Mouse (Mus musculus): ENCODE results near the gene Rcvrn. TPM values are rescaled to one million over a fixed set of nuclear protein-coding genes. Genes with fewer than 3 reads are reported as not detected.

Rcvrn gene
- polyA plus RNA-seq, 1 experiment from 2014 or later, result not detected

DNA sequence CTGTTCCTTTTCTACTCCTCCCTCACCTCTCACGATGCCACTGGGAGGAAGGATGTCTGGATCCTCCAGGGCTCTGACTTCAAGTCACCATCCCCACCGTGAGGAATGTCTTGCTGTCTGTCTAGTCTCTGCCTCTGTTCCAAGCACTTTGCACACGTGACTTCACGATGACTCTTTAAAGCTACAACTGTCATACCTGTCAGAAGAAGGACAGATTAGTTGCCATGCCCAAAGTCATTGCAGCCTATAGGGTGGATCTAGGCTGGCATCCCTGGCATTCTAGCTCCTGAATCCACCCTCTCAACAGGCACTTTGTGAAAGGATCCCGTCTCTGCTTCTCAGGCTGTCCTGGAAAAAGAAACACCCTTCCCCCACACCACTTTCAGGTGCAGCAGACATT, 15.8 kb upstream of the Rcvrn start:
- Histone ChIP-seq H3K27me3 (ENCODE audit: control insufficient read depth, insufficient read depth, low read length) (no peaks in the 10 kb centered on the region), H3K9me3 (replicated peaks; ENCODE audit: control insufficient read depth, low read length) (no peaks in the 10 kb centered on the region), H3K27ac (ENCODE audit: low read depth, low read length) (no peak overlapping the region), H3K4me2 (no peak overlapping the region), H3K4me1 (ENCODE audit: control insufficient read depth, insufficient read depth, low read length) (no peaks in the 10 kb centered on the region), H3K36me3 (ENCODE audit: control insufficient read depth, insufficient read depth, low read length) (no peaks in the 10 kb centered on the region), H3K4me3 (ENCODE audit: low read depth, low read length) (no peak overlapping the region), H3K9ac (ENCODE audit: low read depth, low read length) (no peak overlapping the region)
- no peak for ATAC-seq (replicated peaks; ENCODE audit: insufficient number of reproducible peaks, low FRiP score, low TSS enrichment)
- 59% methylated on average over 5 of the region's 5 CpGs for WGBS (ENCODE audit: insufficient replicate concordance)

DNA sequence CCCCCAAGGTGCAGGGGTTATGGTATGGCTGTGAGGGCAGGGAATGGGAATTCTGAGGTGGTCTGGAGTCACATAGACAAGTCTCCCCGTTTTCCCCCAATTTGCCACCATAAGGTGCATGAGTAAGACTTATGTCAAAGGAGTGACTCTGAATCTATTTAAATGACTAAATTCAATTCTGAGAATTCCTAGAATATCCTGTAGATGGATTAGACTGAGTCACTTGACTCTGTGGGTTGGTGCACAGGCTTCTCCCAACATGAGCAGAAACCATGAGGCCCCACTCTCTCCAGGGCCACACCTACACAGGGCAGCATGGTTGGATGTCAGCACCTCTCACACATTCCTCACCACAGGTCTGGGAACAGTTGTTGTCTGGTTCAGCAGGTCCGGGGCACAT, 15.2 kb upstream of the Rcvrn start:
- no peak for ATAC-seq (replicated peaks; ENCODE audit: insufficient number of reproducible peaks, low FRiP score, low TSS enrichment)
- WGBS (ENCODE audit: insufficient replicate concordance), result 83% methylated on average over 2 of the region's 2 CpGs
- Histone ChIP-seq H3K4me2 (no peak overlapping the region), H3K4me1 (ENCODE audit: control insufficient read depth, insufficient read depth, low read length) (no peaks in the 10 kb centered on the region), H3K9ac (ENCODE audit: low read depth, low read length) (no peak overlapping the region), H3K9me3 (replicated peaks; ENCODE audit: control insufficient read depth, low read length) (no peaks in the 10 kb centered on the region), H3K27me3 (ENCODE audit: control insufficient read depth, insufficient read depth, low read length) (no peaks in the 10 kb centered on the region), H3K27ac (ENCODE audit: low read depth, low read length) (no peak overlapping the region), H3K36me3 (ENCODE audit: control insufficient read depth, insufficient read depth, low read length) (no peaks in the 10 kb centered on the region), H3K4me3 (ENCODE audit: low read depth, low read length) (no peak overlapping the region)

DNA sequence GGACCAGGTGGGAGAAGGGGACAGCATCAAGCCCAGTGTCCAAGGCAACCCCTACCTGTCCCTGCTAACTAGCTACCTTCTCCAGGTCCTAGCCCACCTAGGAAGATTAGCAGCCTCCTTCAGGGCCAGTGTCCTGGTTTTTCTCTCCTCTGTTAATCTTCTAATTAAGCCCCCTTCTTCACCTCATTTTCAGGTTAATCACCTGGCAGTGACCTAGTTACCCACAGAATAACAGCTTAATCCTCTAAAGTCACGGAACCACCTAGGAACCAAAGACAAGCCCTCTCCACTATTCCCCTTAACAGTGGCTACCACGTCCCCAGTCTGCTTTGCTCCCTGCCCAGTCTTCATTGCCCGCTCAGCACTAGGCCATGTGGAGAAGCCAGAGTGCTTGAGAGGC, 13.3 kb upstream of the Rcvrn start:
- Histone ChIP-seq H3K36me3 (ENCODE audit: control insufficient read depth, insufficient read depth, low read length) (no peaks in the 10 kb centered on the region), H3K4me3 (ENCODE audit: low read depth, low read length) (no peak overlapping the region), H3K4me2 (no peak overlapping the region), H3K4me1 (ENCODE audit: control insufficient read depth, insufficient read depth, low read length) (no peaks in the 10 kb centered on the region), H3K9ac (ENCODE audit: low read depth, low read length) (no peak overlapping the region), H3K27ac (ENCODE audit: low read depth, low read length) (no peak overlapping the region), H3K9me3 (replicated peaks; ENCODE audit: control insufficient read depth, low read length) (no peaks in the 10 kb centered on the region), H3K27me3 (ENCODE audit: control insufficient read depth, insufficient read depth, low read length) (no peaks in the 10 kb centered on the region)
- ATAC-seq (replicated peaks; ENCODE audit: insufficient number of reproducible peaks, low FRiP score, low TSS enrichment), result no peak
- WGBS (ENCODE audit: insufficient replicate concordance), result 70% methylated on average over 3 of the region's 3 CpGs

DNA sequence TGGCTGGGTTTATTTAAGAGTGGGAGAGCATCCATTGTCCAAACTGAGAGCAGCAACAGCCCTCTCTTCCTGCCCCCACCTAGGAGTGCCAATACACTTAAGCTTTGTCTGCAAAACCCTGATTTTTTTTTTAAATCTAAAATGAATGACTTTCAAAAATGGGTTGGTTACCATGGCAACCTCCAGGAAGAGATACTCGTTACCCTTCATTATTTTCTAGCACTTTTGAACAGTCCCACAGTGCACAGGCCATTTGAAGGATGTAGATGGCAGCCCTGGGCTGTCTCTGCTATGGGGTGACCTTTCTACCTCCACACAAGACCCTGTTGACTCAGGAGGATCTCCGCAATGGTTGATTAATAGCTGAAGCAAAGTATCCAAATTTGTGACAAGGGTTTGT, 9.0 kb upstream of the Rcvrn start:
- H3K9me3 ChIP-seq (replicated peaks; ENCODE audit: control insufficient read depth, low read length), result no peaks in the 10 kb centered on the region
- no peaks in the 10 kb centered on the region for H3K27me3 ChIP-seq (ENCODE audit: control insufficient read depth, insufficient read depth, low read length)
- WGBS (ENCODE audit: insufficient replicate concordance), result 84% methylated on average over 2 of the region's 2 CpGs
- no peak overlapping the region for H3K4me2 ChIP-seq
- no peak overlapping the region for H3K4me3 ChIP-seq (ENCODE audit: low read depth, low read length)
- no peak for ATAC-seq (replicated peaks; ENCODE audit: insufficient number of reproducible peaks, low FRiP score, low TSS enrichment)
- no peak overlapping the region for H3K27ac ChIP-seq (ENCODE audit: low read depth, low read length)
- H3K9ac ChIP-seq (ENCODE audit: low read depth, low read length), result no peak overlapping the region
- H3K36me3 ChIP-seq (ENCODE audit: control insufficient read depth, insufficient read depth, low read length), result no peaks in the 10 kb centered on the region
- no peaks in the 10 kb centered on the region for H3K4me1 ChIP-seq (ENCODE audit: control insufficient read depth, insufficient read depth, low read length)

DNA sequence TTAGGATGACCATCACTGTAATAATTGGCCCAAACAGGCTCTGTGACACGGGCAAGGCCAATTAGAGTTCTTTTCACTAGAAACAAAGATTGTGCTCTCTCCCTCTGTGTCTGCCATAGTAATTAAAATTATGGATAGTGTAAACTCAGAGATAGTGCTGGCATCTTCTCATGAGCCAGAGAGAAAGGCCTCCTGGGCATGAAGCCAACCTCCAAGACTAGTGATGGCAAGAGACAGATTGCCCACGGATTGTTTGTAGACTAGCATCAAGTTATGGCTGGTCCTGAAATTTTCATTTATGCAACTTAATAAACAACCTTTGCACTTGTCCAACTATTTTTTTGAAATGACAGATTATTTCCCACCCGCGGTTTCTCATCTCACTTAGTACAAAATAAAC, 17.9 kb downstream of the Rcvrn start:
- H3K4me2 ChIP-seq, result no peak overlapping the region
- ATAC-seq (replicated peaks; ENCODE audit: insufficient number of reproducible peaks, low FRiP score, low TSS enrichment), result no peak
- H3K9ac ChIP-seq (ENCODE audit: low read depth, low read length), result no peak overlapping the region
- H3K4me3 ChIP-seq (ENCODE audit: low read depth, low read length), result no peak overlapping the region
- H3K9me3 ChIP-seq (replicated peaks; ENCODE audit: control insufficient read depth, low read length), result no peaks in the 10 kb centered on the region
- no peaks in the 10 kb centered on the region for H3K36me3 ChIP-seq (ENCODE audit: control insufficient read depth, insufficient read depth, low read length)
- no peaks in the 10 kb centered on the region for H3K27me3 ChIP-seq (ENCODE audit: control insufficient read depth, insufficient read depth, low read length)
- WGBS (ENCODE audit: insufficient replicate concordance), result 81% methylated on average over 4 of the region's 4 CpGs
- H3K27ac ChIP-seq (ENCODE audit: low read depth, low read length), result no peak overlapping the region
- no peaks in the 10 kb centered on the region for H3K4me1 ChIP-seq (ENCODE audit: control insufficient read depth, insufficient read depth, low read length)

DNA sequence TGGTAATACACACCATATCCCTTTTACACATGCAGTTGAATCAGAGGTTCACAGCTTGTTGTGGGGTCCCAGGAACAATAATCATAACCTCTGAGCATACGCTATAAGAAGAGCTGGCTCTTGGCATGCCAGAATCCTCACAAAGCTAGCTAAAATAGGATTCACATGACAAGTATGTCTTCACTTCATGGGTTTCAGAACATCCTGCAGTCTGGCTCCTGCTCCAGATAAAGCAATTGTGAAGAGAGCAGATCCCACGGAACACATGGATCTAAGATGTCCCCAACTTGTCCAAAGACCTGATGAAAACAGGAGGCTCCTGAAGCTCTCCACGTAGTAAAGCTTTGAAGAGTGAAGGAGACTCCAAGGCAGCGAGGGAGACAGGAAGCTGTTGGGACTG, 20.3 kb downstream of the Rcvrn start:
- WGBS (ENCODE audit: insufficient replicate concordance), result 76% methylated on average over 4 of the region's 4 CpGs
- no peaks in the 10 kb centered on the region for H3K9me3 ChIP-seq (replicated peaks; ENCODE audit: control insufficient read depth, low read length)
- H3K4me3 ChIP-seq (ENCODE audit: low read depth, low read length), result no peak overlapping the region
- H3K4me2 ChIP-seq, result no peak overlapping the region
- H3K9ac ChIP-seq (ENCODE audit: low read depth, low read length), result no peak overlapping the region
- no peak overlapping the region for H3K27ac ChIP-seq (ENCODE audit: low read depth, low read length)
- H3K27me3 ChIP-seq (ENCODE audit: control insufficient read depth, insufficient read depth, low read length), result no peaks in the 10 kb centered on the region
- H3K4me1 ChIP-seq (ENCODE audit: control insufficient read depth, insufficient read depth, low read length), result no peaks in the 10 kb centered on the region
- ATAC-seq (replicated peaks; ENCODE audit: insufficient number of reproducible peaks, low FRiP score, low TSS enrichment), result no peak
- no peaks in the 10 kb centered on the region for H3K36me3 ChIP-seq (ENCODE audit: control insufficient read depth, insufficient read depth, low read length)

DNA sequence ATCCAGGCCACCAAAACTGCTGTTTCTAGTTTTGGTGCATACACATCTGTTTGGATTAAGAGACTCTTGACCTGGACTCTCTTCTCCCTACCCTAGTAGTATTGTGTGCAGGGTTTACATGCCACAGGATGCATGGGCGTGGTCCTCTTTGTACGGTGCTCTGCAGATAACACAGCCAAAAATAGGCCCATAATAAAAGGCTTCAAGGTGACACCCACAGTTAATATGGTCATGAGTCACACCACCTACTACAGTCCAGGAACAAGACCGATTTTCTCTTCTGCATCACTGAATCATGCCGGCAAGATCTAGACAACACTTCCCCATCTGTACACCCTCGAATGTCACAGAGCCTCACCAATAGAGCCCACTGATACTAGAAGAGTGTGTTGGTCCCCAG, 26.4 kb downstream of the Rcvrn start:
- no peak overlapping the region for H3K4me2 ChIP-seq
- no peaks in the 10 kb centered on the region for H3K27me3 ChIP-seq (ENCODE audit: control insufficient read depth, insufficient read depth, low read length)
- ATAC-seq (replicated peaks; ENCODE audit: insufficient number of reproducible peaks, low FRiP score, low TSS enrichment), result no peak
- H3K36me3 ChIP-seq (ENCODE audit: control insufficient read depth, insufficient read depth, low read length), result no peaks in the 10 kb centered on the region
- H3K27ac ChIP-seq (ENCODE audit: low read depth, low read length), result no peak overlapping the region
- no peak overlapping the region for H3K9ac ChIP-seq (ENCODE audit: low read depth, low read length)
- 74% methylated on average over 5 of the region's 5 CpGs for WGBS (ENCODE audit: insufficient replicate concordance)
- no peak overlapping the region for H3K4me3 ChIP-seq (ENCODE audit: low read depth, low read length)
- H3K4me1 ChIP-seq (ENCODE audit: control insufficient read depth, insufficient read depth, low read length), result 0 out of 2 replicates have a peak, but pooled peaks cover 3% of the 10 kb centered on the region
- H3K9me3 ChIP-seq (replicated peaks; ENCODE audit: control insufficient read depth, low read length), result no peaks in the 10 kb centered on the region

DNA sequence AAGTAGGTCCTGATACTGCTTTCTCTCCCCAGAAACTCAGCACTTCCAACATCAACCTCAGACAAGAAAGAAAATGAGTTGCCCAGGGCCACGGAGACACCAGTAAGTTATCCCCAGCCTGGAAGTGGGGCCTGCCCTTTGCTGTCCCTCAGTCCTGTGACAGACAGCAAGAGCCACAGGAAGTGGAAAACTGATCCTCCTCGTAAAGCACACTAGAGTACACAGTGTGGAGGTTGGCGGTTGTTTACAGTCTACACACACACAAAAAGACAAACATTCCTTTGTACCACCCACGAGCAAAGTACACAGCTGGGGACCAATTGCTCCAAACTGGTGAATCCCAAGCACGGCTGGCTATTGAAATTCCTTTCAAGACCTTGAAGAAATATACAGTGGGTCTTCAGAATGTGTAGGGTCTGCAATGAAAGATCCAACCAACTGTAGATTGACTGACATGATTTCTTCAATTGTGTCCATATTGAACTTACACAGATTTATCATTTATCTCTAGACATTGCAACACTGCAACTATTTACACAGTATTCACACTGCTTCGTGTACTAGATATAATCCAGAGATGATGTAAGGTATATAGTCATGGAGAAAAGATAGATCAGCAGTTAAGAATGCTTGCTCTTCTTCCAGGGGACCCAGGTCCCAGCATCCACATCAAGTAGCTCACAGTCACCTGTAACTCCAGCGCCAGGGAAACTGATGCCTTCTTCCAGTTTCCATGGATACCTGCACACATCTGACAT, 27.5 kb downstream of the Rcvrn start:
- Histone ChIP-seq H3K4me2 (no peak overlapping the region), H3K36me3 (ENCODE audit: control insufficient read depth, insufficient read depth, low read length) (no peaks in the 10 kb centered on the region), H3K9me3 (replicated peaks; ENCODE audit: control insufficient read depth, low read length) (no peaks in the 10 kb centered on the region), H3K9ac (ENCODE audit: low read depth, low read length) (no peak overlapping the region), H3K4me3 (ENCODE audit: low read depth, low read length) (no peak overlapping the region), H3K4me1 (ENCODE audit: control insufficient read depth, insufficient read depth, low read length) (0 out of 2 replicates have a peak, but pooled peaks cover 3% of the 10 kb centered on the region), H3K27me3 (ENCODE audit: control insufficient read depth, insufficient read depth, low read length) (no peaks in the 10 kb centered on the region), H3K27ac (ENCODE audit: low read depth, low read length) (no peak overlapping the region)
- no peak for ATAC-seq (replicated peaks; ENCODE audit: insufficient number of reproducible peaks, low FRiP score, low TSS enrichment)
- WGBS (ENCODE audit: insufficient replicate concordance), result 59% methylated on average over 7 of the region's 7 CpGs
